Mouse (Mus musculus) hindbrain, embryonic 14.5 days (tissue): Measurements from ENCODE around the gene Syk. TPM values are rescaled to one million over a fixed set of nuclear protein-coding genes. Genes with fewer than 3 reads are reported as not detected.
A peak's percentile ranks its signal among the peaks of the same experiment; 100 is the strongest.

Experiments used
- ATAC-seq: fragments of 200-750 bp; cut with Nextera tagmentation; 2 replicates; pipeline ENCODE4 v1.8.0; 2017; ENCODE audit warnings: moderate number of reproducible peaks, mild to moderate bottlenecking, moderate TSS enrichment, moderate library complexity; ENCODE audit not compliant: low FRiP score
- DNase-seq: peaks from one replicate; pipeline ENCODE4 v3.0.0-alpha.2; 2015; ENCODE audit warnings: low spot score
- H3K27ac ChIP-seq: fragments of 300-500 bp; sonication (generic); 2 replicates; pipeline ENCODE4 v1.5.1; 2014; ENCODE audit warnings: mild to moderate bottlenecking, moderate library complexity
- H3K27me3 ChIP-seq: fragments of 300-500 bp; sonication (generic); 2 replicates; pipeline ENCODE4 v1.6.1; 2014; ENCODE audit warnings: mild to moderate bottlenecking, low read length, mixed read lengths; ENCODE audit not compliant: control insufficient read depth, insufficient read depth
- H3K36me3 ChIP-seq: fragments of 300-500 bp; sonication (generic); replicated peaks from 2 replicates; pipeline ENCODE4 v1.6.1; 2014; ENCODE audit not compliant: control insufficient read depth, insufficient read depth
- H3K4me1 ChIP-seq: fragments of 300-500 bp; sonication (generic); replicated peaks from 2 replicates; pipeline ENCODE4 v1.6.1; 2014; ENCODE audit warnings: antibody characterized with exemption, low read length, mixed read lengths; ENCODE audit not compliant: control insufficient read depth, insufficient read depth
- H3K4me2 ChIP-seq: fragments of 300-500 bp; sonication (generic); replicated peaks from 2 replicates; pipeline ENCODE4 v1.6.1; 2014; ENCODE audit warnings: mild to moderate bottlenecking, moderate library complexity
- H3K4me3 ChIP-seq: fragments of 300-500 bp; sonication (generic); replicated peaks from 2 replicates; pipeline ENCODE4 v1.5.1; 2014; ENCODE audit warnings: mild to moderate bottlenecking, low read length
- H3K9ac ChIP-seq: fragments of 300-500 bp; sonication (generic); 2 replicates; pipeline ENCODE4 v1.6.1; 2014
- H3K9me3 ChIP-seq: fragments of 300-500 bp; sonication (generic); 2 replicates; pipeline ENCODE4 v1.6.1; 2016; ENCODE audit warnings: low read length; ENCODE audit not compliant: control insufficient read depth
- WGBS: fragments of 180-500 bp; shearing (Covaris S2); extraction: QIAGEN DNeasy Blood & Tissue Kit; methylation state at CpG from one replicate; pipeline ENCODE4 v1.1.7; 2014; 5-methylcytosine and 5-hydroxymethylcytosine counted together
- polyA plus RNA-seq: library from polyadenylated mRNA; unstranded; fragments of >200 nt; fragmentation: Nextera tagmentation; extraction: Ambion mirVana; gene quantifications from 2 replicates; pipeline ENCODE4 v1.2.1, GENCODE M21; 2014

Syk gene
- polyA plus RNA-seq, 1 experiment from 2014 or later, result 2.0 TPM

DNA sequence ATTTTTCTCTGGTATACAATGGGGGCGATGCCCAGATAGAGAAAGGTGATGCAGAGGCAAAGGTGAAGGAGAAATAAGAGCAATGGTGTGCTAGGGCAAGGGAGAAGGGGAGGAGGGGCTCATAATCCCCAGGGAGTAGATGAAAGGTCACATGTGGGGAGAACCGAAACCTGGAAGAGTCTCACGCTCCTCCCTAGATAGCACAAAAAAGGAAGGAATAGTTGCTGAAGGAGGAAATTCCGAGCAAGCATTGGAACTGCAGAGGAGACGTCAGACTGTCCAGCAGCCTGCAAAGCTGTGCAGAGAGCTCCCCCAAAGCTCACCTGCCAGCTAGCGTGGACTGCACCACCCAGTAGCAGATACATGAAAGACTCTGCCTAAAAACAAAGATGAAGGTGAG is 7.5 kb upstream of the Syk start:
- ATAC-seq (no peak), DNase-seq (no peak)
- no peaks in the 10 kb centered on the region for H3K27me3 ChIP-seq
- H3K36me3 ChIP-seq, result no peaks in the 10 kb centered on the region
- no peaks in the 10 kb centered on the region for H3K4me1 ChIP-seq
- no peaks in the 10 kb centered on the region for H3K9me3 ChIP-seq
- H3K4me3 ChIP-seq, result no peak overlapping the region
- no peak overlapping the region for H3K27ac ChIP-seq
- H3K4me2 ChIP-seq, result no peak overlapping the region
- WGBS, result 88% methylated on average over 6 of the region's 6 CpGs
- no peak overlapping the region for H3K9ac ChIP-seq

DNA sequence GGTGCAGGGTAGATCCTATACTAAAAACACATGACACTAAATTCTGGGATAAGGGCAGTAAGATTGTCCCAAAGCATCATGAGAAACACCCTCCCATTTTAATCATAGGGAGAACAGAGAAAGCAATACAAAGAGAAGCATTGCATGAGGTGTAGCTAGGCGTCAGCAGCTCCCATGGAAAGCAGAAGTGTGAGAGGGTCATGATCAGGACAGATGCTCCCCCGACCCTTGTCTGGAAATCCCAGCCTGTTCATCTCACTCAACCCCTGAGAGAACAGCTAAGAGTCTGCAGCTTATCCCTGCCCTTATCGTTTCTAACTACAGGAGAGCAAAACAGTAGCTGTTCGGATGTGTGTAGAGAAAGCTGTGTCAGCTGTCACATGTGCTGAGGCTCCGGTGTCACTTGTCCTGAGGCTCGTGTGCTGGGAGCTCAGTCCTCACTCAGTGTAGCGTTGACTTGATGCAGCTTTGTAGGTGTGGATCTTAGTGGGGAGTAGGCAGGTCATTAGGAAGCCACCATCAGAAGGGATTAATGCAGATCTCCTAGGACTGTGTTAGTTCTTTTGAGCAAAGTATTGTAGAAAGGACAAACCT is 6.9 kb upstream of the Syk start:
- H3K27ac ChIP-seq, result no peak overlapping the region
- no peak overlapping the region for H3K4me3 ChIP-seq
- H3K4me1 ChIP-seq, result no peaks in the 10 kb centered on the region
- DNase-seq (no peak), ATAC-seq (no peak)
- no peaks in the 10 kb centered on the region for H3K36me3 ChIP-seq
- WGBS, result 65% methylated on average over 7 of the region's 7 CpGs
- no peak overlapping the region for H3K4me2 ChIP-seq
- H3K9ac ChIP-seq, result no peak overlapping the region
- H3K9me3 ChIP-seq, result no peaks in the 10 kb centered on the region
- no peaks in the 10 kb centered on the region for H3K27me3 ChIP-seq

DNA sequence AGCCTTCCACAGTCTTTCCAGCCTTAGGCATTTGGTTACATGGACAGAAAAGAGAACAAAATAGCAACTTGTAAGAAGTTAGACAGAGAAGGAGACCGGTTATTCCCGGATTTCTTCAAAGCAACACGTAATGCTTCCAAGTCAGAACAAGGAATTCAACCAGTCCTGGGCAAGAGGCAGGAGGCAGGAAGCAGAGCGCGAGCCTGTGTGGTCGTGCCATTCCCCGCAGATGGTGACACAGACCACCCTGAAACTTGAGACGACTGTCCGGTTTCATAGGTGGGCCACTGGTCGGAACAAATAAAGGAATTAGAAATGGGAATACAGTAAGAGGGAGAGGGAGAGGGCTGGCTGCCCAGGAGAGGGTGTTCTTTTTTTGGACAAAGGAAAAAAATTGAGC is 6.1 kb upstream of the Syk start:
- Histone ChIP-seq H3K4me1 (no peaks in the 10 kb centered on the region), H3K9ac (no peak overlapping the region), H3K36me3 (no peaks in the 10 kb centered on the region), H3K4me3 (no peak overlapping the region), H3K9me3 (no peaks in the 10 kb centered on the region), H3K4me2 (no peak overlapping the region), H3K27ac (no peak overlapping the region), H3K27me3 (no peaks in the 10 kb centered on the region)
- 63% methylated on average over 10 of the region's 10 CpGs for WGBS
- DNase-seq (no peak), ATAC-seq (no peak)

DNA sequence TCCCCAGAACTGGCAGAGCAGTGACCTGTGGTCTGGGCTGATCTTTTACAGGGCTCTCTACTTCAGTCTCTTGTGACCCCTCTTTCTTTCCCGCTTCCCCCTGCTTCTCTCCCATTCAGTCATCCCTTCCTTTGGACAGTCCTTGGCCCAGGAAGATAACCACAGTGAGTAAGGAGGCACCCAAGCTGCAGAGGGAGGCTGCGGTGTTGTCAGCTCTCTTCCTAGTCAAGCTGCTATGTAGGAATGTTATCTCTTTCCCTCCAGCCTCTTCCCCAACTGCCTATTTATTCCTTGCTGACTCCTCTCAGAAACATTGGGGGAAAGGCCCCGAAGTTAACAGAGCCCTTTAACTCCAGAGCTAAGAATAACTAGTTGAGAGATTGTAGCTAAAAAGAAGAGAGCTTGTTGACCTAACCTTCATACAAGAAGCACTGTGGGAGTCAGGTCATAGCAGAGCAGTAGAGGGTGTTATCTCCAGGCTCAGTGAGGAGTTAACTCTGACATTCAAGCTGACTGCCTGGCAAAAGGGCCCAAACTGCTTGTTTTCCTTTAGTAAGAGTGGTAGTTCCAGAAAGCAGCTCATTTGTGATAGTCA is 5.5 kb upstream of the Syk start:
- H3K4me2 ChIP-seq, result no peak overlapping the region
- 70% methylated on average over 3 of the region's 3 CpGs for WGBS
- H3K27me3 ChIP-seq, result peaks cover 2% of the 10 kb centered on the region; the same call in 1 of the 2 replicates
- H3K4me3 ChIP-seq, result no peak overlapping the region
- no peak overlapping the region for H3K9ac ChIP-seq
- no peak for ATAC-seq
- DNase-seq, result no peak
- H3K36me3 ChIP-seq, result no peaks in the 10 kb centered on the region
- H3K4me1 ChIP-seq, result no peaks in the 10 kb centered on the region
- H3K27ac ChIP-seq, result no peak overlapping the region
- no peaks in the 10 kb centered on the region for H3K9me3 ChIP-seq

DNA sequence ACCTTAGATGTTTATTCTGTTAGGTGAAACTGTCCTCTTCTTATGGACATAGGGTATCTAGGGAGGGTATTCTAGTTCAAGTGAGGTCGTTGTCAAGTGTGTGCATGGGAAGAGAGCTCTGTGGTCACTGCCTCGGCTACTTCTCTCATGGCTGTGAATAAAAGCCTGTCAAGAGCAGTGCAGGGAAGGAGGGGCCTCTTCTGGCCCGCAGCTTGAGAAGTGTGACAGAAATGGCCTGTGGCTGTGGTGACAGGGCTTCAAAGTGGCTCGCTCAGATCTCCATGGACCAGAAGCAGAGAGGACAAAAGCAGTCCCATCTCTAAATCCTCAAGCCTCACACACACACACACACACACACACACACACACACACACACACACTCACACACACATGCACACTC is 5.0 kb upstream of the Syk start:
- ATAC-seq, result no peak
- 21% methylated on average over 4 of the region's 4 CpGs for WGBS
- DNase-seq, result no peak

DNA sequence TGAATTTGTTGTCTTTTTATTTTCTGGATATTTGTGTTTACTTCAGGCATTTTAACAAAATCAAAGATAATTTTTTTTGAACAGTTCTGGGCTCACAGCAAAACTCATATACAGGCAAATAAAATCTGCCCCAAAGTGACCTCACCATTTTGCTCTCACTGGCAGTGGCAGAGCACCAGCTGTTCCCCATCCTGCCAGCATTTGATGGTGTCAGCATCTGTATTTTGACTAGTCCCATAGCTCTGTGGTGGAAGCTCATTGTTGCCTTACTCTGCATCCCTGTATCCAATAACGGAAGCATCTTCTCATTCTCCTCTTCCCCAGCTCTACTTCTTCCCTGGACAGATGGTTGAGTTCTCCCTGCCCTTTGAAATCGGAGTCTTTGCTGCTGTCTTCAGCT is 4.2 kb upstream of the Syk start:
- 75% methylated on average over 2 of the region's 2 CpGs for WGBS
- Histone ChIP-seq H3K4me3 (no peak overlapping the region), H3K27ac (no peak overlapping the region), H3K9ac (no peak overlapping the region), H3K4me1 (0 out of 2 replicates have a peak, but pooled peaks cover 5% of the 10 kb centered on the region), H3K36me3 (no peaks in the 10 kb centered on the region), H3K4me2 (no peak overlapping the region), H3K9me3 (no peaks in the 10 kb centered on the region), H3K27me3 (peaks cover 15% of the 10 kb centered on the region)
- DNase-seq, result no peak
- no peak for ATAC-seq

More for the DNA sequence above, 5.0 kb upstream of the Syk start:
- Histone ChIP-seq H3K4me2 (no peak overlapping the region), H3K27me3 (peaks cover 7% of the 10 kb centered on the region), H3K27ac (no peak overlapping the region), H3K36me3 (no peaks in the 10 kb centered on the region), H3K4me1 (0 out of 2 replicates have a peak, but pooled peaks cover 2% of the 10 kb centered on the region), H3K9me3 (no peaks in the 10 kb centered on the region), H3K4me3 (no peak overlapping the region), H3K9ac (no peak overlapping the region)

DNA sequence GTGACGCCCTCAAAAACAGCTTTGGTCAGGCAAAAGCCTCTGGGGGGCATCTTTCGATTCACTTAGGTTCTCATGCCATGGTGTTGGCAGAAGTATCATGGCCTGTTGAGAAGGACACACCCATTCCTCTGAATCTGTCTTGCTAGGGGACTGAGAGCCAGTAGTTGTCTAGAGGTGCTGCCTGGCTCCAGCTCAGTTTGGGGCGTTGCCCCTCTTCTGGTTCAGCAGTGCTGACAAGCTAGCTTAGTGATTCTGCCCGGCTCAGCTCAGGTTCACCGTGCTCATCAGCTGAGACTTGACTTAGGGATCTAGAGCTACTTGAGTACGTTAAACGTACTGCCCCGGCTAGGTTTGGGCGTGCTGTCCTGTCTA is 481 bp upstream of the Syk start:
- Histone ChIP-seq H3K27ac (no peak overlapping the region), H3K4me2 (peak overlapping the region; percentile 99), H3K9ac (peak overlapping the region; percentile 57; the same call in 1 of the 2 replicates), H3K36me3 (no peaks in the 10 kb centered on the region), H3K9me3 (no peaks in the 10 kb centered on the region), H3K27me3 (peaks cover 27% of the 10 kb centered on the region), H3K4me1 (0 out of 2 replicates have a peak, but pooled peaks cover 5% of the 10 kb centered on the region), H3K4me3 (peak overlapping the region; percentile 62)
- WGBS, result 20% methylated on average over 9 of the region's 9 CpGs
- DNase-seq, result no peak
- ATAC-seq, result no peak

DNA sequence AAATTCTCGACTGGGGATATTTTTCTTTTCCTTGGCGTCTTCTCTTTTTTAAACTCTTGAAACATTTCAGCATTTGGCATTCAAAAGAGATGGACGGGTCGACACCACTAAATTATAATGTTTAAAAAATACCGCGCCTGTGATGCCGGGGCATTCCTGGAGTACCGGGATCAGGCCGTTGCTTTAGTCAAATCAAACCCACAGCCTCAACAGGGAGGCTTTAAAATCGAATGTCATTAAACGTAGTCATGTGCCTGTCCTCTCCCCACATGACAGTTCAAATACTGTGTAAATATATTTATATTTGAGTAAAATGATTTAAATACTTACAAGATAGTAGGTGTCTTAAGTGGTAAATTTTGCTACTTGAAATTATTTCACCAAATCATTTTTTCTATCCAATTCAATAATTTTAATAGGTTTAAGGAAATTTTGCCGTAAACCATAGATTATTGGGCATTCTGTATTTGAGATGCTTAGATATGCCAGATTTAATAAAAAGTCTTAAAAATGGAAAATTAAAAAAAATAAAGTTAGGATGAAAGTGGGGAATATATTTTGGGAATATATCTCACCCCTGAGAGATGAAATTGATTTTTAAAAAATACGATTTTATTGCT is 1.1 kb downstream of the Syk start:
- peak overlapping the region; percentile 99 for H3K4me2 ChIP-seq
- ATAC-seq, result no peak
- DNase-seq, result no peak

DNA sequence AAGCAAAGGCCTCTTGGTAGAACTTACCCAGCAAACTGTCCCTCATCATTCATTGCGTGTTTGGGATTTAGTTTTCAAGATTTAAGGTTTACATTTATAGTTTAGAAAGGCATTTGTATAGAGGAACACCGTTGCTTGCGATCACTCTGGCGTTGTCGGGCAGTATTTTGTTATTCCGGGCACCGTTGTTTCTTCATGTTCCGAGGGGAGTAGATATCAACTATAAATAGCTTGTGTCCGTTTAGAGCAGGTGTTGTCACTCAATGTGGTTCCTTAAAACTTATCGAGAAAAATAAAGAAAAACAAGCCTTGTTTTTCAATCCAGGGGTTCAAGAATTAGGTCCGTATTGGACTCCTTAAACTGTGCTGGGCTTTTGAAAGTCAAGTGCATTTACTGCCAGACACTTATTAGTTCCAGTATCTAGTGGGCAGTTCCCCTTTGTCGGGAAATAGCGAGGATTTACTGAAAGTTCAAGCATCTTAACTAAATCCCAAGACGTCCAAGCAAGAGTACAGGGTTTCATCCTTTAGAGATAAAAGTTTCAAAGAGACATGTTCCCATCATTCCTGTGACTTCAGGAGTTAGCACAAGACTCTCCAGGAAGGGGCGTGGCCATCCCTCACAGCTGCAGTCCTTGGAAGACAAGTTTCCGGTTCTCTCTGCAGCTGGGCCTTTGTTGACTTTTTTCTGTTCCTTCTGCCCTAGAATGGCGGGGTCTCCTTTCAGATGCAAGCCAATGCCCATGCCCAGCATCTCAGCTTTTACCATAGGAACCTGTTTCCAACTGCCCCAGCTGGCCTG is 1.9 kb downstream of the Syk start:
- 72% methylated on average over 17 of the region's 17 CpGs for WGBS
- Histone ChIP-seq H3K9ac (no peak overlapping the region), H3K36me3 (no peaks in the 10 kb centered on the region), H3K27ac (no peak overlapping the region), H3K4me2 (no peak overlapping the region), H3K4me3 (no peak overlapping the region), H3K9me3 (no peaks in the 10 kb centered on the region), H3K4me1 (0 out of 2 replicates have a peak, but pooled peaks cover 5% of the 10 kb centered on the region), H3K27me3 (peaks cover 27% of the 10 kb centered on the region)
- DNase-seq (no peak), ATAC-seq (no peak)

More for the DNA sequence above, 1.1 kb downstream of the Syk start:
- no peak overlapping the region for H3K27ac ChIP-seq
- H3K4me3 ChIP-seq, result peak overlapping the region; percentile 62; the same call in 1 of the 2 replicates
- peaks cover 27% of the 10 kb centered on the region for H3K27me3 ChIP-seq
- H3K9ac ChIP-seq, result no peak overlapping the region
- 0 out of 2 replicates have a peak, but pooled peaks cover 5% of the 10 kb centered on the region for H3K4me1 ChIP-seq
- no peaks in the 10 kb centered on the region for H3K9me3 ChIP-seq
- 23% methylated on average over 13 of the region's 13 CpGs for WGBS
- no peaks in the 10 kb centered on the region for H3K36me3 ChIP-seq
